Mouse (Mus musculus): ENCODE data around the gene Alb. TPM values are rescaled to one million over a fixed set of nuclear protein-coding genes. Genes with fewer than 3 reads are reported as not detected.

The Alb gene
- polyA plus RNA-seq, 1 experiment from 2014 or later, result 0.50 TPM

Other genes with a start within 250 kb of the Alb start
- gene Cox18, start 236.9 kb upstream of the Alb start, polyA plus RNA-seq (2014; fragmentation: Nextera tagmentation; extraction: Ambion mirVana), result 29.0 and 29.2 TPM in 2 replicates
- gene Ankrd17, start 94.3 kb upstream of the Alb start, polyA plus RNA-seq (2014; fragmentation: Nextera tagmentation; extraction: Ambion mirVana), result 28.7 and 29.8 TPM in 2 replicates
- gene Gm9958, start 93.7 kb upstream of the Alb start, polyA plus RNA-seq (2014; fragmentation: Nextera tagmentation; extraction: Ambion mirVana), result 5.5 and 6.4 TPM in 2 replicates
- gene Afp, start 29.8 kb downstream of the Alb start, polyA plus RNA-seq (2014; fragmentation: Nextera tagmentation; extraction: Ambion mirVana), result 2.7 and 5.0 TPM in 2 replicates
- not detected in 2 replicates for gene Afm, start 58.0 kb downstream of the Alb start, polyA plus RNA-seq (2014; fragmentation: Nextera tagmentation; extraction: Ambion mirVana)
- not detected in 2 replicates for gene 5830473C10Rik, start 100.2 kb downstream of the Alb start, polyA plus RNA-seq (2014; fragmentation: Nextera tagmentation; extraction: Ambion mirVana)
- 0.50 and 0.57 TPM in 2 replicates for gene Rassf6, start 179.8 kb downstream of the Alb start, polyA plus RNA-seq (2014; fragmentation: Nextera tagmentation; extraction: Ambion mirVana)